Mouse (Mus musculus): ENCODE measurements around the gene Tnfrsf18. TPM values are rescaled to one million over a fixed set of nuclear protein-coding genes. Genes with fewer than 3 reads are reported as not detected.

The Tnfrsf18 gene
- polyA plus RNA-seq (2015; fragmentation: Nextera tagmentation; extraction: Ambion mirVana), result 6.0 and 7.1 TPM in 2 replicates

- ATAC-seq (ENCODE audit: insufficient number of reproducible peaks, low FRiP score, low TSS enrichment, low read depth), result no peak
- 0 out of 2 replicates have a peak within 1 kb of the TSS, but pooled peaks have one; percentile 4 for H3K4me2 ChIP-seq (replicated peaks)
- peaks cover 20% of the 10 kb centered on the region for H3K4me1 ChIP-seq
- WGBS, result 42% methylated on average over 4 of the region's 4 CpGs
- H3K27ac ChIP-seq (replicated peaks), result peak within 1 kb of the TSS; percentile 63
- H3K36me3 ChIP-seq, result peaks cover 20% of the 10 kb centered on the region
- H3K9me3 ChIP-seq (replicated peaks), result no peaks in the 10 kb centered on the region
- no peak within 1 kb of the TSS for H3K9ac ChIP-seq
- no peak within 1 kb of the TSS for H3K4me3 ChIP-seq (replicated peaks)
- no peaks in the 10 kb centered on the region for H3K27me3 ChIP-seq
These were observed at the start of gene Tnfrsf18 for GRCm38 (mm10) chr4:156026013-156026412. Gene Tnfrsf18 (plus strand): TSS chr4:156026164.

- no peaks in the 10 kb centered on the region for H3K4me1 ChIP-seq
- no peak for ATAC-seq (ENCODE audit: insufficient number of reproducible peaks, low FRiP score, low TSS enrichment, low read depth)
- no peak overlapping the region for H3K9ac ChIP-seq
These were observed 44.4 kb upstream of the Tnfrsf18 start for GRCm38 (mm10) chr4:155981436-155982082.

DNA sequence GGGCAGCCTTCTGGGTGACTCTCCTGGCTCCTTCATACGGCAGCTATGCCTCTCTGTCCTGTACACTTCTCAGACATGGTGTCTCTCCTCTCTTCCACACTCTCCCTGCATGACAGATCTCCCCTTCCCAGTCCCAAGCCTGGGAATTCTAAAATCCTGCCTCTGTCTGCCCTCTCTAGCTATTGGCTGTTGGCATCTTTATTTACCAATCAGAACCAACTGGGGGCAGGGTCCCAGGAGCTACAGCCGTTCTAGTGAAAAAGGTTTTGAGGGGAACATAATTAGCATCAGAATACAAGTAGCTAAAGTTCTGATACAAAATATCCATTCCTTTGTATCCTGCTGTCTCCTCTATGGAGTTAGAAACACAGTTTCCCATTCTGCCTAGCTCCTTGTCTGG lies 42.2 kb upstream of the Tnfrsf18 start:
- H3K4me1 ChIP-seq, result no peaks in the 10 kb centered on the region
- no peaks in the 10 kb centered on the region for H3K36me3 ChIP-seq
- WGBS, result 21% methylated on average over 2 of the region's 2 CpGs
- no peak overlapping the region for H3K9ac ChIP-seq
- H3K9me3 ChIP-seq (replicated peaks), result no peaks in the 10 kb centered on the region
- H3K27ac ChIP-seq (replicated peaks), result no peak overlapping the region
- H3K27me3 ChIP-seq, result no peaks in the 10 kb centered on the region
- no peak overlapping the region for H3K4me2 ChIP-seq (replicated peaks)
- no peak overlapping the region for H3K4me3 ChIP-seq (replicated peaks)
- no peak for ATAC-seq (ENCODE audit: insufficient number of reproducible peaks, low FRiP score, low TSS enrichment, low read depth)

More at GRCm38 (mm10) chr4:155981436-155982082, 44.4 kb upstream of the Tnfrsf18 start:
- WGBS, result 67% methylated on average over 12 of the region's 12 CpGs
- H3K27ac ChIP-seq (replicated peaks), result no peak overlapping the region
- no peaks in the 10 kb centered on the region for H3K36me3 ChIP-seq
- no peaks in the 10 kb centered on the region for H3K27me3 ChIP-seq
- no peaks in the 10 kb centered on the region for H3K9me3 ChIP-seq (replicated peaks)
- no peak overlapping the region for H3K4me3 ChIP-seq (replicated peaks)
- H3K4me2 ChIP-seq (replicated peaks), result no peak overlapping the region

DNA sequence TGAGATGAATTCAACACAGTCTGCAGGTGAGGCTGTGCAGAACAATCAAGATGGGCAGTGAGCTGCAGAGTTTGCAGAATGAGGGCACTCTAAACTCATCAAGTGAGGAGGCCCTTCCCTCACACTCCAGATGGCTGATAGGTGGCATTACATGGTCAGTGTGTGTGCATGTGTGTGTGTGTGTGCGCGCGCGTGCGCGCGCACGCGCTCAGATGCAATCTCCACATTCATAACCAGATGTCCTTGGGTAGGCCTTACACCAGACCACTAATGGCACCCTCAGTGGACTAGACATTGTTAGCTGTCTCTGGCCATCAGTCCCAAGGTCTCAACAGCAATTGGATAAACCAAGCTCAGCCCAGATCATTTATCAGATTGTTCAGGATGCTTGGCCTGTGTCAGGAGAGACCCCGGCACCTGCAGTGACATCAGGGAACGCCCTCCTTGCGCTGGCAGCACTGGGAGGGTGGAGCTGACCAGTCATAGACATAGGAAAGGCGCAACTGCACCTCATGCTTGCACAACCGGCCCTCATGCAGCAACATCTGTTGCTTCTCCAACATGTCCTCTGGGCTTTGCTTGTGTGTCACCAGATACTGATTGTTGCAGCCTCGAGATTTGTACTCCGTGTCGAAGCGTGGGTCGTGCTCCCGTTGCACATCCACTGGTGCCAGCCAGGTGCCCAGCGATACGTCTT lies 34.6 kb upstream of the Tnfrsf18 start:
- peak overlapping the region; percentile 69 for H3K4me3 ChIP-seq (replicated peaks)
- peak overlapping the region; percentile 77 for H3K9ac ChIP-seq
- no peaks in the 10 kb centered on the region for H3K27me3 ChIP-seq
- WGBS, result 88% methylated on average over 22 of the region's 22 CpGs
- H3K4me1 ChIP-seq, result peaks cover 23% of the 10 kb centered on the region
- H3K27ac ChIP-seq (replicated peaks), result peak overlapping the region; percentile 98; the same call in 1 of the 2 replicates
- peaks cover 5% of the 10 kb centered on the region; the same call in 1 of the 2 replicates for H3K36me3 ChIP-seq
- no peak for ATAC-seq (ENCODE audit: insufficient number of reproducible peaks, low FRiP score, low TSS enrichment, low read depth)
- H3K9me3 ChIP-seq (replicated peaks), result no peaks in the 10 kb centered on the region
- peak overlapping the region; percentile 99 for H3K4me2 ChIP-seq (replicated peaks)

DNA sequence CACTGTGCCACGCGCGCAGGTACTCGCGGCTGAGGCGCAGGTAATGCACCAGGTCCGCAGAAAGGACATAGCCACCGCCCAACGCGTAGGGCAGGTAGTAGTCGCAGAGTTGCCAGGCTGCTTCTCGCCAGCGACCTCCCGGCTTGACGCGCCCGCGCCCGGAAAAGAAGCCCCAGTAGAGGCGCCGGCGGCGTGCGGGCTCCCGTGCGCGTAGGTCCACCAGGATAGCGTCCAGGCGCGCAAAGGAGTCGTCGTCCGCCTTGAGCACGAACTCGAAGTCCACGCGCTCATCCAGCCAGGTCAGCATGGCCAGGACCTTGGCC lies 34.1 kb upstream of the Tnfrsf18 start:
- WGBS, result 30% methylated on average over 37 of the region's 37 CpGs
- H3K36me3 ChIP-seq, result peaks cover 11% of the 10 kb centered on the region
- H3K27ac ChIP-seq (replicated peaks), result peak overlapping the region; percentile 98
- no peak; the same call in 1 of the 2 replicates for ATAC-seq (ENCODE audit: insufficient number of reproducible peaks, low FRiP score, low TSS enrichment, low read depth)
- H3K4me1 ChIP-seq, result peaks cover 23% of the 10 kb centered on the region
- no peaks in the 10 kb centered on the region for H3K27me3 ChIP-seq
- peak overlapping the region; percentile 77 for H3K9ac ChIP-seq
- H3K9me3 ChIP-seq (replicated peaks), result no peaks in the 10 kb centered on the region
- H3K4me2 ChIP-seq (replicated peaks), result peak overlapping the region; percentile 99
- H3K4me3 ChIP-seq (replicated peaks), result peak overlapping the region; percentile 69

DNA sequence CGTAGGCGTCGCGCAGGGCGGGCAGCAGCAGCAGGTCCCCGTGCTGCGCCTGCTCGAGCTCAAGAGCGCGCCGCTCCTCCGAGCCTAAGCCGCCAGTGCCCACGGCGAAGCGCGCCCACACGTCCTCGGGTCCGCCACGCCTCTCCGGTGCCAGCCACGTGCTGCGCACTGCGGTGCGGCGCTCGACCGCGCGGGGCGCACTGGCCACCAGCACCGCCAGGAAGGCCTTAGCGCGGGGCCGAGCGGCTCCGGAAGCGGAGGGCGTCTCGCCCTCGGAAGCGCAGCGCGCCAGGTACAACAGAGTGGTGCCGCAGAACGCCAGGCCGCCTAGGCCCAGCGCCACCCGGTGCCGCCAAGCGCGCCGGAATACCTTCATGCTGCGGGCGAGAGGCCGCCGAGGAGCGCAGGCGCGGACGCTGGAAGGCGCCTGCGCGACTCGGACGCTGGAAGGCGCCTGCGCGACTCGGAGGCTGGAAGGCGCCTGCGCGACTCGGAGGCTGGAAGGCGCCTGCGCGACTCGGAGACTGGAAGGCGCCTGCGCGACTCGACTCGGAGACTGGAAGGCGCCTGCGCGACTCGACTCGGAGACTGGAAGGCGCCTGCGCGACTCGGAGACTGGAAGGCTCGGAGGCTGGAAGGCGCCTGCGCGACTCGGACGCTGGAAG lies 33.6 kb upstream of the Tnfrsf18 start, which contains the start of the genes B3galt6 and Sdf4:
Gene B3galt6 (minus strand): TSS at position 409 of the 665 bp plus-strand sequence.
Gene Sdf4 (plus strand): TSS at position 632 of the 665 bp plus-strand sequence.
- peak within 1 kb of the TSS; percentile 69 for H3K4me3 ChIP-seq (replicated peaks)
- peak within 1 kb of the TSS; percentile 99 for H3K4me2 ChIP-seq (replicated peaks)
- no peaks in the 10 kb centered on the region for H3K9me3 ChIP-seq (replicated peaks)
- peak within 1 kb of the TSS; percentile 98 for H3K27ac ChIP-seq (replicated peaks)
- H3K9ac ChIP-seq, result peak within 1 kb of the TSS; percentile 77
- H3K4me1 ChIP-seq, result peaks cover 23% of the 10 kb centered on the region
- no peaks in the 10 kb centered on the region for H3K27me3 ChIP-seq
- WGBS, result under 1% methylated on average over 99 of the region's 99 CpGs
- H3K36me3 ChIP-seq, result peaks cover 16% of the 10 kb centered on the region
- ATAC-seq (ENCODE audit: insufficient number of reproducible peaks, low FRiP score, low TSS enrichment, low read depth), result peak; percentile 85

- H3K4me3 ChIP-seq (replicated peaks), result peak overlapping the region; percentile 69
- H3K36me3 ChIP-seq, result peaks cover 22% of the 10 kb centered on the region
- no peaks in the 10 kb centered on the region for H3K27me3 ChIP-seq
- H3K4me1 ChIP-seq, result peaks cover 23% of the 10 kb centered on the region
- WGBS, result under 1% methylated on average over 70 of the region's 70 CpGs
- peak overlapping the region; percentile 65 for H3K9ac ChIP-seq
- peak overlapping the region; percentile 97 for H3K27ac ChIP-seq (replicated peaks)
- H3K9me3 ChIP-seq (replicated peaks), result no peaks in the 10 kb centered on the region
- H3K4me2 ChIP-seq (replicated peaks), result peak overlapping the region; percentile 48
- ATAC-seq (ENCODE audit: insufficient number of reproducible peaks, low FRiP score, low TSS enrichment, low read depth), result peak; percentile 89
These were observed 32.9 kb upstream of the Tnfrsf18 start for GRCm38 (mm10) chr4:155992906-155993547.

DNA sequence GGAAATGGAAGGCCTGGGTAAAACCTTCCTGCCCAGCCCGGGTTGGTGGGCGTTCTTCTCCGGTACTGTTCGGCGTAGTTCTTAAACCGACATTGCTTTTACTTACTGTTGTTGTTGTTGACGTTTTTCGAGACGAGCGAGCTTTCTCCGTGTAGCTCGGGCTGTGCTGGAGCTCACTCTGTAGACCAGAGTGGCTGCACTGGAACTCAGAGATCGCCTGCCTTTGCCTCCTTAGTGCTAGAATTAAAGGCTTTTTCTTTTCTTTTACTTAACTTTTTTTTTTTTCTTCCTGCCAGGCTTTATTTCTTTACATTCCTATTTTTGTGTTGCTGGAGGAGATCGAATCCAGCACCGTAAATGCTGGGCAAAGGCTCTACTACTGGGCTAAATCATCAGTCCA lies 32.4 kb upstream of the Tnfrsf18 start:
- H3K36me3 ChIP-seq, result peaks cover 27% of the 10 kb centered on the region
- H3K9me3 ChIP-seq (replicated peaks), result no peaks in the 10 kb centered on the region
- WGBS, result 4% methylated on average over 15 of the region's 15 CpGs
- peaks cover 23% of the 10 kb centered on the region for H3K4me1 ChIP-seq
- peak overlapping the region; percentile 69 for H3K4me3 ChIP-seq (replicated peaks)
- no peaks in the 10 kb centered on the region for H3K27me3 ChIP-seq
- peak overlapping the region; percentile 65 for H3K9ac ChIP-seq
- peak overlapping the region; percentile 97 for H3K27ac ChIP-seq (replicated peaks)
- H3K4me2 ChIP-seq (replicated peaks), result peak overlapping the region; percentile 48
- no peak for ATAC-seq (ENCODE audit: insufficient number of reproducible peaks, low FRiP score, low TSS enrichment, low read depth)

DNA sequence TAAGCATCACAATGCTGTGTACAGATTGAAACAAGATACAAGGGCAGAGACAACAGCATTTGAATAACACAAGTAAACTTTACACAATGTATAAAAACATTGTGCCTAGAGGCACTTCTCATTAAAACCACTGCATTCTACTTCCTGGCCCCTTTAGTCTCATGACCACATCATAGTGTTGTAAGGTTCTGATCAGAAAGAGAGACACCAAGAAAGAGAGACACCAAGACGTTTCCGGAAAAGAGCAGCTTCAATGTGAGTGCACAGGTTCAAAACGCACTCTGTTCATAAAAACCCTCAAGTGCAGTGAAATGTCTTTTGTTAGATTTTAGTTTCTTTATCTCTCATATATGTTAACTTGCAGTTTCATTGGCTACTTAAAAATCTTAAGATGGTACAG lies 21.9 kb upstream of the Tnfrsf18 start:
- Histone ChIP-seq H3K27ac (replicated peaks) (no peak overlapping the region), H3K36me3 (peaks cover 92% of the 10 kb centered on the region), H3K4me1 (no peaks in the 10 kb centered on the region), H3K4me2 (replicated peaks) (no peak overlapping the region), H3K27me3 (no peaks in the 10 kb centered on the region), H3K9ac (no peak overlapping the region), H3K9me3 (replicated peaks) (no peaks in the 10 kb centered on the region), H3K4me3 (replicated peaks) (no peak overlapping the region)
- no peak for ATAC-seq (ENCODE audit: insufficient number of reproducible peaks, low FRiP score, low TSS enrichment, low read depth)
- 87% methylated on average over 3 of the region's 3 CpGs for WGBS

- Histone ChIP-seq H3K9ac (no peak overlapping the region), H3K27ac (replicated peaks) (no peak overlapping the region), H3K4me1 (no peaks in the 10 kb centered on the region), H3K36me3 (peaks cover 92% of the 10 kb centered on the region), H3K4me2 (replicated peaks) (no peak overlapping the region), H3K27me3 (no peaks in the 10 kb centered on the region), H3K4me3 (replicated peaks) (no peak overlapping the region), H3K9me3 (replicated peaks) (no peaks in the 10 kb centered on the region)
- 95% methylated on average over 4 of the region's 4 CpGs for WGBS
- ATAC-seq (ENCODE audit: insufficient number of reproducible peaks, low FRiP score, low TSS enrichment, low read depth), result no peak
These were observed 17.6 kb upstream of the Tnfrsf18 start for GRCm38 (mm10) chr4:156008369-156008768.

DNA sequence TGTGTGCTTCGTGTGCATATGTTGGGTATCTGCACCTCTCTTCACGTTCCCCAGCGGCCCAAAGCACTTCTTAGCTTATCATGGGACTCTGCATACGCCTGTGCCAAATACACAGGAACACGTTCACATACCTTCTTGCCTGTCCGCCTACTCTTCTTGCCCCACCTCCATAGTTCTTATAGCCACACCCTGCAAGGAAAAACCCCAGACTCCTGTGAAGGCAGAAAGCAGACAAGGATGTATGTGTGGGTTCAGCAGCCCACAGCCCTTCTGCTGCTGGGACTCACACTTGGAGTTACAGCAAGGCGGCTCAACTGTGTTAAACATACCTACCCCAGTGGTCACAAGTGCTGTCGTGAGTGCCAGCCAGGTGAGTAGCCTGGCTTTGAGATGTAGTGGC lies 12.3 kb upstream of the Tnfrsf18 start, which contains the start of gene Tnfrsf4:
Gene Tnfrsf4 (plus strand): TSS at position 207 of the 400 bp plus-strand sequence.
- Histone ChIP-seq H3K27ac (replicated peaks) (no peak within 1 kb of the TSS), H3K27me3 (no peaks in the 10 kb centered on the region), H3K9ac (no peak within 1 kb of the TSS), H3K36me3 (peaks cover 59% of the 10 kb centered on the region), H3K9me3 (replicated peaks) (no peaks in the 10 kb centered on the region), H3K4me3 (replicated peaks) (no peak within 1 kb of the TSS), H3K4me2 (replicated peaks) (no peak within 1 kb of the TSS), H3K4me1 (no peaks in the 10 kb centered on the region)
- 75% methylated on average over 8 of the region's 8 CpGs for whole genome bisulfite sequencing
- no peak; the same call in 1 of the 2 replicates for ATAC-seq (ENCODE audit: insufficient number of reproducible peaks, low FRiP score, low TSS enrichment, low read depth)

Data from embryonic facial prominence, embryonic 15.5 days (tissue).